Mouse (Mus musculus) embryonic fibroblast, embryonic 13.5 days (primary cell): Measurements from ENCODE around the gene Tbxa2r. TPM values are rescaled to one million over a fixed set of nuclear protein-coding genes. Genes with fewer than 3 reads are reported as not detected.

ENCODE experiments used
- H3K27ac ChIP-seq: 2 replicates; pipeline ENCODE4 v1.5.1; 2012; ENCODE audit warnings: low read length, control low read depth, inconsistent platforms; ENCODE audit not compliant: insufficient read depth
- H3K4me1 ChIP-seq: 2 replicates; pipeline ENCODE4 v1.6.1; 2011; ENCODE audit warnings: low read length; ENCODE audit not compliant: control insufficient read depth, insufficient read depth
- H3K4me3 ChIP-seq: 2 replicates; pipeline ENCODE4 v1.5.1; 2011; ENCODE audit warnings: mild to moderate bottlenecking, control low read depth, low read length; ENCODE audit not compliant: insufficient read depth
- CTCF ChIP-seq: IDR thresholded peaks from 2 replicates; pipeline ENCODE4 v1.5.1; 2011; ENCODE audit warnings: mild to moderate bottlenecking, control low read depth, low read length, moderate library complexity, borderline replicate concordance; ENCODE audit not compliant: insufficient read depth
- POLR2A ChIP-seq: IDR thresholded peaks from 2 replicates; pipeline ENCODE4 v1.6.1; 2011; ENCODE audit warnings: low read depth, mild to moderate bottlenecking, control low read depth, low read length, moderate library complexity
- polyA plus RNA-seq: library from polyadenylated mRNA; stranded (reverse); fragments of >200 nt; gene quantifications from 2 replicates; pipeline ENCODE4 v1.2.4, GENCODE M21; 2011; ENCODE audit warnings: low read depth; ENCODE audit not compliant: missing spikeins, insufficient read length

Gene Tbxa2r
- polyA plus RNA-seq, 1 experiment: 7.4 TPM

- H3K4me1 ChIP-seq: 0 out of 2 replicates have a peak, but pooled peaks cover 3% of the 10 kb centered on the region
- TF ChIP-seq CTCF (no peak), POLR2A (no peak)
- H3K4me3 ChIP-seq: no peak overlapping the region
- no peak overlapping the region for H3K27ac ChIP-seq
Measured at GRCm38 (mm10) chr10:81306173-81306668, 22.3 kb upstream of the Tbxa2r start.

DNA sequence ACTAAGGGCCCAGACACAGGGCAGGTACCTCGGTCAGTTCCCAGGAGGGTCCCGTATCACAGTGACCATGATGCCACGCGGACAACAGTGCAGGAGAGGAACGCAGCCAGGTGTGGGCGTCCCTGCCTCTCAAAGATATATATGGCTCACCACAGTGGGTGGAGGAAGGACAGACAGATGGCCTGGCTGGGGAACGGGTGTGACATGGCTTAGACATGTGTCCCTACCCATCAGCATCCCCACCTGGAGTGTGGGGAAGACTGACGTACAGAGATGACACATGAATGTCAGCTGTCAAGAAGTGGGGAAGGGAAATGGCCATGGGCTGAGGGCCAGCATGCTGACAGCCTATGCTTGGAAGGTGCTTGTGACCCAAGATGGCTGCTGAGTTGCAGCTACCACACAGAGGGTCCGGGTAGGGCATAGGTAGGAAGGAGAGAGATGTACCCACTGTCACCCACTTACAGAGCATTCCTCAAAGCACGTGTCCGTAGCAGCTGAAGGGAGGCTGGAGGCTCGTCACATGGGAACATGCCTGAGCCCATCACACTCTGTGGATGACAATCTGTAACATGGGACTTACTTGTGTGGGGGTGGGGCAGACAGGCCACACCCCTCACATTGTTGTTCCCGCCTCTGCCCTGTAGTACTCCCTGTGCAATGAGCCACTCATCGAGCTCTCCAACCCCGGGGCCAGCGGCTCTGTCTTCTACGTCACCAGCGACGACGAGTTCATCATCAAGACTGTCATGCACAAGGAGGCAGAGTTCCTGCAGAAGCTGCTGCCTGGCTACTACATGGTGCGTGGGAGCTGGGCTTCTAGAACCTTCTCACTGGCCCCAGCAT lies 21.5 kb upstream of the Tbxa2r start:
- Histone ChIP-seq H3K4me3 (no peak overlapping the region), H3K4me1 (0 out of 2 replicates have a peak, but pooled peaks cover 3% of the 10 kb centered on the region), H3K27ac (no peak overlapping the region)
- TF ChIP-seq POLR2A (no peak), CTCF (no peak)

DNA sequence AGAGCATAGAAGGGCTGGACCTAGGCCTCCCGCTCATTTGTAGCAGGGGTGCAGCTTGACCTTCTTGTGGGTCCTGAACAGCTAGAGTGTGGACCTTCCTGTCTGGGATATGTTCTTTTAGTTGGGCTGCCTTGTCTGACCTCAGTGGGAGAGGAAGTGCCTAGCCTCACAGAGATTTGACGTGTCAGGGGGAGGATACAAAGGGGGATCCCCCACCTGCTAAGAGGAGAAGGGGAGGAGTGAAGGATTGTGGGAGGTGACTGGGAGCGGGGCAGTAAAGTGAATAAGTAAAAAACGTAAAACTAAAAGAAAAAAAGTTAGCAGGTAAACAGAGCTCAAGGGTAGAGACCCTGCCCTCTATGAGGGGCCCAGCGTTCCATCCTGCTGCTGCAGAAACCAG lies 19.0 kb upstream of the Tbxa2r start:
- TF ChIP-seq CTCF (no peak), POLR2A (no peak)
- H3K4me3 ChIP-seq: no peak overlapping the region
- no peak overlapping the region for H3K27ac ChIP-seq
- no peaks in the 10 kb centered on the region for H3K4me1 ChIP-seq

DNA sequence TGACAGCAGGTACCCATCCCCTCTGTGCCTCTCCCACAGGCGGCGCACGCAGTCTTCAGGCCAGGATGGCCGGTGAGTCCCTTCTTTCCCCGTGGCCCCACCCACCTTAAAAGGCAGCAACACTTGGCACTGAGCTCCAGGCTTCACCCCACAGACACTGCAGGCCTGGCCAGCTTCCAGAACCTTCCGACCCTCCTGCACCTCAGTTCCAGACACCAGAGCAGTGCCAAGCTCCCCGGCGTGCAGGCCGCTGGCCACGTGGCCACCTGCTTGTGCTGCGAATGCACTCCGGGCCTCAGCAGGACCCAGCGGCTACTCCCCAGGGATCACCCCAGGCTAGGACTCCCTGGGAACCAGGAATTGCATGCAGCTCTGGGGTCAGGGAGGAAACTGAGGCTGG lies 14.9 kb upstream of the Tbxa2r start:
- H3K4me3 ChIP-seq: no peak overlapping the region
- H3K4me1 ChIP-seq: no peaks in the 10 kb centered on the region

DNA sequence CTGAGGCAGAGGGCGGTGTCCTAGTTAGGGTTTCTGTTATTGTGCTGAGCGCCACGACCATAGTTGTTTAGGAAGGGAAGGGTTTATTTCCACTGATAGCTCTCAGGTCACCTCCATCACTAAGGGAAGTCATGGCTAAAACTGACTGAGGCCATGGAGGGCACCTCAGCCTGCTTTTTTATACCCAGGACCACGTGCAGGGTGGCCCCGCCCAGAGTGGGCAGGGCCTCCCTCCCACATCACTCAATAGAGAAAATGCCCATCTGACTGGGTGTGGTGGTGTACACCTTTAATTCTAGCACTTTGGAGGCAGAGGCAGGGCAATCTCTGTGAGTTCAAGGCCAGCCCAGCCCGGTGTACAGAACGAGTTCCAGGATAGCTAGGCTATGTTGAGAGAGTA lies 14.3 kb upstream of the Tbxa2r start:
- Histone ChIP-seq H3K4me1 (peaks cover 3% of the 10 kb centered on the region; the same call in 1 of the 2 replicates), H3K4me3 (no peak overlapping the region), H3K27ac (no peak overlapping the region)
- no peak for TF ChIP-seq CTCF
- TF ChIP-seq POLR2A: no peak

More for the DNA sequence above, 14.9 kb upstream of the Tbxa2r start:
- no peak overlapping the region for H3K27ac ChIP-seq
- TF ChIP-seq CTCF (no peak), POLR2A (no peak)

GRCm38 (mm10) chr10:81315587-81315986 lies 12.9 kb upstream of the Tbxa2r start:
- Histone ChIP-seq H3K4me3 (no peak overlapping the region), H3K4me1 (peaks cover 3% of the 10 kb centered on the region; the same call in 1 of the 2 replicates), H3K27ac (no peak overlapping the region)
- TF ChIP-seq CTCF (no peak), POLR2A (no peak)

GRCm38 (mm10) chr10:81316338-81317060 lies 12.0 kb upstream of the Tbxa2r start:
- no peak overlapping the region for H3K27ac ChIP-seq
- no peak overlapping the region for H3K4me3 ChIP-seq
- peak; percentile 60; the same call in 1 of the 2 replicates for TF ChIP-seq CTCF
- no peak for TF ChIP-seq POLR2A
- H3K4me1 ChIP-seq: peaks cover 3% of the 10 kb centered on the region; the same call in 1 of the 2 replicates

DNA sequence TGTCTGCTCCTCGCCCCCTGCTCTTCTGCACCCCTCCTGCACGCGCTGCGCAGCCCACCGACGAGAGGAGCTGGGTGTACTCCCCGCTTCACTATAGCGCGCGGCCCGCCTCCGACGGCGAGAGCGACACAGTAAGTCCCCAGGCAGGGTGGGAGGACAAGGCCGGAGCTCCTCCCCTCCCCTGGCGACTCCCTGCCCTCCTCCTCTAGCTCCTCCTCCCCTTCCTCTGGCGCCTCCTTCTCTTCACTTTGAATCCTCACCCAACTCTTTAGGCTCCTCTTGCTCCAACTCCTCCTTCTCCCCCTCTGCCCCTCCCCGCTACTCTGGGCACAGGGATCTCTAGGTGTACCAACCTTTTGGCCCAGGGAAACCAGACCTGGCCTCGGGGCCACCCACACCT lies 11.3 kb upstream of the Tbxa2r start:
- Histone ChIP-seq H3K4me3 (no peak overlapping the region), H3K27ac (no peak overlapping the region), H3K4me1 (peaks cover 3% of the 10 kb centered on the region; the same call in 1 of the 2 replicates)
- no peak for TF ChIP-seq CTCF

- Histone ChIP-seq H3K4me3 (no peak overlapping the region), H3K4me1 (peaks cover 3% of the 10 kb centered on the region; the same call in 1 of the 2 replicates), H3K27ac (no peak overlapping the region; the same call in 1 of the 2 replicates)
- TF ChIP-seq CTCF (no peak), POLR2A (no peak)
Measured at GRCm38 (mm10) chr10:81318589-81319329, 9.8 kb upstream of the Tbxa2r start.
